Mouse (Mus musculus) hindbrain, embryonic 14.5 days (tissue): ENCODE data around the gene Apex1. TPM values are rescaled to one million over a fixed set of nuclear protein-coding genes. Genes with fewer than 3 reads are reported as not detected.
"Not testable (repeated sequence)": the region's sequence is repeated elsewhere in the genome, so short reads cannot be mapped to it uniquely, and the experiment has no call there.

ENCODE experiments used
- ATAC-seq: fragments of 200-750 bp; cut with Nextera tagmentation; 2 replicates; pipeline ENCODE4 v1.8.0; 2017; ENCODE audit warnings: moderate number of reproducible peaks, mild to moderate bottlenecking, moderate TSS enrichment, moderate library complexity; ENCODE audit not compliant: low FRiP score
- DNase-seq: peaks from one replicate; pipeline ENCODE4 v3.0.0-alpha.2; 2015; ENCODE audit warnings: low spot score
- H3K27ac ChIP-seq: fragments of 300-500 bp; sonication (generic); 2 replicates; pipeline ENCODE4 v1.5.1; 2014; ENCODE audit warnings: mild to moderate bottlenecking, moderate library complexity
- H3K27me3 ChIP-seq: fragments of 300-500 bp; sonication (generic); 2 replicates; pipeline ENCODE4 v1.6.1; 2014; ENCODE audit warnings: mild to moderate bottlenecking, low read length, mixed read lengths; ENCODE audit not compliant: control insufficient read depth, insufficient read depth
- H3K36me3 ChIP-seq: fragments of 300-500 bp; sonication (generic); replicated peaks from 2 replicates; pipeline ENCODE4 v1.6.1; 2014; ENCODE audit not compliant: control insufficient read depth, insufficient read depth
- H3K4me1 ChIP-seq: fragments of 300-500 bp; sonication (generic); replicated peaks from 2 replicates; pipeline ENCODE4 v1.6.1; 2014; ENCODE audit warnings: antibody characterized with exemption, low read length, mixed read lengths; ENCODE audit not compliant: control insufficient read depth, insufficient read depth
- H3K4me2 ChIP-seq: fragments of 300-500 bp; sonication (generic); replicated peaks from 2 replicates; pipeline ENCODE4 v1.6.1; 2014; ENCODE audit warnings: mild to moderate bottlenecking, moderate library complexity
- H3K4me3 ChIP-seq: fragments of 300-500 bp; sonication (generic); replicated peaks from 2 replicates; pipeline ENCODE4 v1.5.1; 2014; ENCODE audit warnings: mild to moderate bottlenecking, low read length
- H3K9ac ChIP-seq: fragments of 300-500 bp; sonication (generic); 2 replicates; pipeline ENCODE4 v1.6.1; 2014
- H3K9me3 ChIP-seq: fragments of 300-500 bp; sonication (generic); 2 replicates; pipeline ENCODE4 v1.6.1; 2016; ENCODE audit warnings: low read length; ENCODE audit not compliant: control insufficient read depth
- WGBS: fragments of 180-500 bp; shearing (Covaris S2); extraction: QIAGEN DNeasy Blood & Tissue Kit; methylation state at CpG from one replicate; pipeline ENCODE4 v1.1.7; 2014; 5-methylcytosine and 5-hydroxymethylcytosine counted together
- polyA plus RNA-seq: library from polyadenylated mRNA; unstranded; fragments of >200 nt; fragmentation: Nextera tagmentation; extraction: Ambion mirVana; gene quantifications from 2 replicates; pipeline ENCODE4 v1.2.1, GENCODE M21; 2014

The Apex1 gene
- polyA plus RNA-seq, 1 experiment from 2014 or later = 165 TPM

DNA sequence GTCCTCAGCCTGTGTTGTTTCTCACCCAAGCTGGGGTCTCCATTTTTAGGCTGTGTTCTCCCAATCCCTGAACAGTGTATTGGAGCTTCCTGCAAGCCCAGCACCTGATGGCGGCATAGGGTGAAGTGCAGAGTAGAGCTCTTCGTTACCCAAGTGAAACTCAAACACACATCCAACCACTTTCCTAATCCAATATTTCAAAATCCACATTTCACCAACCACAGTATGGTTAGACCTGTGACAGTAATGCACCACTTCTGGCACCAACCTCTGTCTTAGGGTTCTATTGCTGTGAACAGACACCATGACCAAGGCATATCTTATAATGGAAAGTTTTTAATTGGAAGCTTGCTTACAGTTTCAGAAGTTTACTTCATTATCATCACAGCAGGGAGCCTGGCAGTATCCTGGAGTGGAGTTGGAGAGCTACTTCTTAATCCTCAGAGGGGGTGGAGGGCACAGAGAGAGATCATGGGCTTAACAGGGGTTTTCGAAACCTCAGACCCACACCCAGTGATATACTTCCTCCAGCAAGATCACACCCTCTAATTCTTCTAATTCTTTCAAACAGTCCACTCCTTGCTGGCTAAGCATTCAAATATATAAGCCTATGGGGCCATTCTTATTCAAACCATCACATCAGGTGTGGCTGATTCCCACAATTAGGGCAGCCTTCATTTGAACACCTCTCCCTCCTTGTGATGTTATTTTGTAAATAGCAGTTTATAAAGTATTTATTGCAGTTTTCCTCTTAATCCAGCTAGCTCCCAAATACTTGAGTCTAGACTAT, 13.5 kb downstream of the Apex1 start:
- no peak for DNase-seq
- Histone ChIP-seq H3K4me2 (no peak overlapping the region), H3K9me3 (no peaks in the 10 kb centered on the region), H3K36me3 (no peaks in the 10 kb centered on the region), H3K9ac (no peak overlapping the region), H3K4me1 (no peaks in the 10 kb centered on the region), H3K27ac (no peak overlapping the region), H3K4me3 (no peak overlapping the region), H3K27me3 (no peaks in the 10 kb centered on the region)
- WGBS = 87% methylated on average over 3 of the region's 3 CpGs
- ATAC-seq = no peak

DNA sequence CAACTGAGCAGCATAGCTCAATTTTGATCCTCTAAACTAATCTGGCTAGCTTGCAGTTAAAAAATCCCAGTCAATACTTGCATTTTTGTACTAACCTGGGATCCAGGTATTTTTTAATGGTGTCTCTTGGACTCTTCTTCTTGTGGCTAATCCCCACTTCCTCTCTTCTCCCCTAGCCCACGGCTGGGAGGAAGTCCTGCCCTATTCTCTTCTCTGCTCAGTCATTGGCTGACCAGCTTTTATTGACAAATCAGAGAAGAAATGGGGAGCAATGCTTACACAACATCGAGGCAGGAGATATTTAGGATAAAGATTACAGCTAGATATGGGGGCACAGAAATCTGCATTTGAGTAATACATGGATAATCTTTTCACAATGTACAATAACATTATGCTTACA, 14.2 kb downstream of the Apex1 start:
- H3K36me3 ChIP-seq = no peaks in the 10 kb centered on the region
- no peaks in the 10 kb centered on the region for H3K9me3 ChIP-seq
- H3K27me3 ChIP-seq = no peaks in the 10 kb centered on the region
- 44% methylated on average over 2 of the region's 2 CpGs for WGBS
- DNase-seq = no peak
- H3K9ac ChIP-seq = no peak overlapping the region
- no peak overlapping the region for H3K4me2 ChIP-seq
- H3K27ac ChIP-seq = no peak overlapping the region
- no peaks in the 10 kb centered on the region for H3K4me1 ChIP-seq
- H3K4me3 ChIP-seq = no peak overlapping the region
- ATAC-seq = no peak

GRCm38 (mm10) chr14:50943932-50944667, 19.3 kb downstream of the Apex1 start, which contains the start of gene Gm49342:
Gene Gm49342, plus strand, starts transcription at chr14:50944517.
- H3K4me2 ChIP-seq = peak within 1 kb of the TSS; percentile 62
- H3K4me3 ChIP-seq = peak within 1 kb of the TSS; percentile 43
- peak within 1 kb of the TSS; percentile 60 for H3K9ac ChIP-seq
- no peaks in the 10 kb centered on the region for H3K9me3 ChIP-seq
- WGBS = 18% methylated on average over 31 of the region's 31 CpGs
- DNase-seq (peak; percentile 80), ATAC-seq (peak; percentile 96)
- H3K27me3 ChIP-seq = no peaks in the 10 kb centered on the region
- no peaks in the 10 kb centered on the region for H3K36me3 ChIP-seq
- no peaks in the 10 kb centered on the region for H3K4me1 ChIP-seq
- H3K27ac ChIP-seq = peak within 1 kb of the TSS; percentile 82

DNA sequence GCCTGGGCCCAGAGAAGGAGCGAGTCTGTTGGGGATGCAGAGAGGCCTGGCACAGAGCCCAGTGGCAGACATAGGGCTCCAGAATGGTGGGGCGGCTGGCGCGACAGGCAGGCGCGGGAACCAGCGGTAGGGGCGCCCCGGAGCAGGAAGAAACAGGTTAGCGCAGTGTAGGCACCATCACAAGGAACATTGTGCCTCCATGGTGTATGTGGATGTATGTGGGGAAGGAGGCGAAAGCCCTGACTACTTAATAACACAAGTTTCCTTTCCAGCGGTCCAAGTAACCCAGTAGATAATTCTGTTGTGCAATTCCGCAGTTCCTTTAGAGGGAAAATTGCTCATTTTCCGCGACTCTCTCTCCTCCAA, 19.9 kb downstream of the Apex1 start:
- H3K4me2 ChIP-seq = peak overlapping the region; percentile 62
- H3K4me3 ChIP-seq = peak overlapping the region; percentile 43
- ATAC-seq (peak; percentile 97), DNase-seq (peak; percentile 68)
- not testable (repeated sequence) for H3K36me3 ChIP-seq, H3K27me3 ChIP-seq, H3K4me1 ChIP-seq, H3K9me3 ChIP-seq
- WGBS = 2% methylated on average over 14 of the region's 15 CpGs
- peak overlapping the region; percentile 82 for H3K27ac ChIP-seq
- peak overlapping the region; percentile 60 for H3K9ac ChIP-seq

GRCm38 (mm10) chr14:50945081-50945480, 20.3 kb downstream of the Apex1 start:
- Histone ChIP-seq H3K4me2 (peak overlapping the region; percentile 62), H3K27ac (peak overlapping the region; percentile 82), H3K4me3 (peak overlapping the region; percentile 43), H3K9ac (peak overlapping the region; percentile 60)
- not testable (repeated sequence) for H3K9me3 ChIP-seq, H3K27me3 ChIP-seq, H3K36me3 ChIP-seq, DNase-seq, H3K4me1 ChIP-seq, ATAC-seq
- 7% methylated on average over 6 of the region's 6 CpGs for WGBS

GRCm38 (mm10) chr14:50945526-50945925, 20.8 kb downstream of the Apex1 start:
- H3K4me1 ChIP-seq, H3K9me3 ChIP-seq, H3K27ac ChIP-seq, H3K27me3 ChIP-seq, ATAC-seq, H3K36me3 ChIP-seq, DNase-seq: not testable (repeated sequence)
- peak overlapping the region; percentile 62 for H3K4me2 ChIP-seq
- WGBS = 37% methylated on average over 3 of the region's 3 CpGs
- H3K4me3 ChIP-seq = peak overlapping the region; percentile 43
- peak overlapping the region; percentile 60 for H3K9ac ChIP-seq

DNA sequence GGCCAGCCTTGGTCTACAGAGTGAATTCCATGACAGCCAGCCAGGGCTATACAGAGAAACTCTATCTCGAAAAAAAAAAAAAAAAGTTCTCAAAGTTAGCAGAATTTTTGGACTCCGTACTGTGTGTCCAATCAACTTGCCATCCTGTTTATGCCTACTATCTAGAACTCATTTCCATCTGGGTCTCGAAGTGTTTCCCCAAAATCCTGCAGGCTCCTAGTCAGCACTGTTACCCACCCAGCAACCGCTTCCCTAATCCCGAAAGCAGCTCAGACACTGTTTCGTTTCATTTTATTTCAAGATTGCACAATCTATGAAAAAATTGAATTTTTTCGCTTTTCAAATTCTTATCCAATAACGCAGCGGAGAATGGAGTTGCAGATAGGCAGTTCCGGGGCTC, 30.7 kb downstream of the Apex1 start:
- Histone ChIP-seq H3K36me3 (peaks cover 7% of the 10 kb centered on the region), H3K4me3 (no peak overlapping the region), H3K4me1 (no peaks in the 10 kb centered on the region), H3K9ac (no peak overlapping the region), H3K27ac (no peak overlapping the region), H3K4me2 (no peak overlapping the region), H3K9me3 (no peaks in the 10 kb centered on the region), H3K27me3 (no peaks in the 10 kb centered on the region)
- WGBS = 93% methylated on average over 10 of the region's 10 CpGs
- DNase-seq = no peak
- no peak for ATAC-seq

- not testable (repeated sequence) for DNase-seq, H3K4me3 ChIP-seq, H3K4me1 ChIP-seq, H3K36me3 ChIP-seq, H3K27me3 ChIP-seq, H3K27ac ChIP-seq, H3K9me3 ChIP-seq, H3K9ac ChIP-seq
- ATAC-seq = peak; percentile 91
- WGBS = 5% methylated on average over 19 of the region's 19 CpGs
- H3K4me2 ChIP-seq = peak within 1 kb of the TSS; percentile 35
These were observed 31.3 kb downstream of the Apex1 start, which contains the start of gene Pnp2 for GRCm38 (mm10) chr14:50955942-50956508. Gene Pnp2, plus strand, starts transcription at chr14:50955992.

- DNase-seq, H3K27me3 ChIP-seq, H3K4me3 ChIP-seq, H3K9me3 ChIP-seq, H3K9ac ChIP-seq, H3K36me3 ChIP-seq, H3K4me1 ChIP-seq, ATAC-seq, H3K27ac ChIP-seq: not testable (repeated sequence)
- WGBS = 87% methylated on average over 6 of the region's 6 CpGs
- peak overlapping the region; percentile 35 for H3K4me2 ChIP-seq
These were observed 32.0 kb downstream of the Apex1 start for GRCm38 (mm10) chr14:50956724-50957123.
